Mouse (Mus musculus) embryonic fibroblast, embryonic 13.5 days (primary cell): ENCODE data around the gene Map1a.

Experiments used
- CTCF ChIP-seq: IDR thresholded peaks from 2 replicates; pipeline ENCODE4 v1.5.1; 2011; ENCODE audit warnings: mild to moderate bottlenecking, control low read depth, low read length, moderate library complexity, borderline replicate concordance; ENCODE audit not compliant: insufficient read depth
- POLR2A ChIP-seq: IDR thresholded peaks from 2 replicates; pipeline ENCODE4 v1.6.1; 2011; ENCODE audit warnings: low read depth, mild to moderate bottlenecking, control low read depth, low read length, moderate library complexity

DNA sequence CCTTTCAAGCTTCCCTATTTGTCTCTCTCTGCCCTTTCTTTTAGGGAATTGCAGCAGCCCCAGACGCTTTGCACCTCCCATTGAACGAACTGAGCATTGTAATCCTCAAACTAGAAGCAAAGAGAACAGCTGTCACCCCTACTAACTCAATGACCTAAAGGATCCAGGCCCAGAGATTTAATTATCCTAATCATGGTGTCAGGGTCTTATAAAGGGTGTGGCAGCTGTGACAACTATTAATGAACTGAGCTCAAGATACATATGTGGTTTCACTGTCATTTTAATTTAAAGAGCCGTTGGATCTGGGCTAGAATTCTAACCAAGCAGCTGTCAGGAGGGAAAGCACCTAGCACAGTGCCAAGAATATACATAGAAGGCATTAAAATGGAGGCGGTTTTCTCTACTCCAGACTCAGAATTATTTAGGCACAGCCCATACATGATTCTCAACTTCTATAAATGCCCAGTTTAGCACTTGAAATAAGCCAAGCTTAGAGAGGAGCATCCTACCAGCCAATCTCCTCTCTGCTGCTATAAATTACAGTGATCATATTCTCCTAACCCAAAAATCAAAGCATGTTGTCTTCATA, 17.4 kb upstream of the Map1a start:
- no peak for TF ChIP-seq CTCF
- TF ChIP-seq POLR2A, result no peak
